Mouse (Mus musculus) urinary bladder, postnatal 4 days (tissue): ENCODE data around the gene Hoxa5.

Experiments
- DNase-seq, 2 experiments: peaks; one replicate each; pipeline ENCODE4 v3.0.0; 2021 to 2022; ENCODE audit warnings: low spot score in 2 of 2

The Hoxa5 gene

DNA sequence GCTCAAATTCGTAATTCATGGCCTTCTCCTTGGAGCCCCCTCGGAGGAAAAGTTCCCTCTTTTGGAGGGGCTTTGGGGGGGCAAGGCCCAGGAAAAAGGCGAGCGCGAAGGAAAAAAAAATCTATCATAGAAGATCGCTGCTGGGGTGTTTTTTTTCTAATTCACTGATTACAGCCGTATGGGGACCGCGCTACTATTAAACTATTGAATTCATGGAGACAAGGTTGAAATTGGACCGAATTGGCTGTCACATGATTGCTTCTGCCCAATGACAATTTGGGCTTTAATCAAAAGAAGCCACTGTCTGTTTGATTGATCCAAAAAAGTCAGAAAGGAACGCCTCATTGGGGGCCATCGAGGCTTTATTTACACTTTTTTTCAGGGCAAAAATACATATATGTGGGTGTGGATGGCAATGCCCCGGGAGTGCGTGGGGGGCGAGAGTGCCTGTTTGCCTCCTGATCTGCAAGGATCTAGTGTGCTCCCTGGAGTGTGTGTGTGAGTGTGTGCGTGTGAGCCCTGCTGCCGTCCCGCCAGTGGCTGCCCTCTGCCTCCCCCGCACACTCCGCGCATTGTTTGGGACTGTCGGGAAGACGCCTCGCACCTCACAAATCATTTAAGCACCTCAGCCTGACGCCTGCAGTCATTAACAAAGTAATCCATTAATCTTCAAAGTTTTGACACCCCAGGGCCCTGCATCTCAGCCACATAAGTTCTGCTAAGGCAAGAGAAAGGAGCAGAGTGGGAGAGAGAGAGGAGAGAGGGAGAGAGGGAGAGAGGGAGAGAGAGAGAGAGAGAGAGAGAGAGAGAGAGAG is 39.6 kb downstream of the Hoxa5 start, which contains the start of gene Hoxa2:
Gene Hoxa2 (minus strand): TSS at position 206 of the 815 bp plus-strand sequence.
- DNase-seq = peak in 1 of 2 experiments; percentile 16

- DNase-seq = peak in 1 of 2 experiments; percentile 18
These were observed 40.2 kb downstream of the Hoxa5 start for GRCm38 (mm10) chr6:52164051-52164625.

GRCm38 (mm10) chr6:52163366-52164031 is 40.9 kb downstream of the Hoxa5 start:
- DNase-seq = peak in 1 of 2 experiments; percentile 16

- DNase-seq = peak in 1 of 2 experiments; percentile 15
These were observed 41.6 kb downstream of the Hoxa5 start for GRCm38 (mm10) chr6:52162611-52163365.

DNA sequence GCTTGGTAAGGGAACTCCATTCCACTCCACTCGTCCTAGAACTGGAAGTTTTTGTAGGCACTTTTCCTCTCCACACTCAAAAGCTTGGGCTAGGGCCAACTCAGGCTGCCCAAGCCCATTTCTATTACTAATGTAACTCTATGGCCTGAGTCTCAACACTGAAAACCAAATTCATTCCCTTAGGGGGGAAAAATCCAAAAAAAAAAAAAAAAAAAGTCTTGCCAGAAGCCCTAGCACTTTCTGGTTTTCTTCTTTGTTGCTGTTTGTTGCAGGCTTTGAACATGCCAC is 42.4 kb downstream of the Hoxa5 start:
- no peak for DNase-seq

GRCm38 (mm10) chr6:52161336-52162092 is 42.9 kb downstream of the Hoxa5 start:
- no peak for DNase-seq

GRCm38 (mm10) chr6:52160511-52161335 is 43.7 kb downstream of the Hoxa5 start:
- DNase-seq = no peak

- no peak for DNase-seq
These were observed 44.4 kb downstream of the Hoxa5 start for GRCm38 (mm10) chr6:52159979-52160378.

DNA sequence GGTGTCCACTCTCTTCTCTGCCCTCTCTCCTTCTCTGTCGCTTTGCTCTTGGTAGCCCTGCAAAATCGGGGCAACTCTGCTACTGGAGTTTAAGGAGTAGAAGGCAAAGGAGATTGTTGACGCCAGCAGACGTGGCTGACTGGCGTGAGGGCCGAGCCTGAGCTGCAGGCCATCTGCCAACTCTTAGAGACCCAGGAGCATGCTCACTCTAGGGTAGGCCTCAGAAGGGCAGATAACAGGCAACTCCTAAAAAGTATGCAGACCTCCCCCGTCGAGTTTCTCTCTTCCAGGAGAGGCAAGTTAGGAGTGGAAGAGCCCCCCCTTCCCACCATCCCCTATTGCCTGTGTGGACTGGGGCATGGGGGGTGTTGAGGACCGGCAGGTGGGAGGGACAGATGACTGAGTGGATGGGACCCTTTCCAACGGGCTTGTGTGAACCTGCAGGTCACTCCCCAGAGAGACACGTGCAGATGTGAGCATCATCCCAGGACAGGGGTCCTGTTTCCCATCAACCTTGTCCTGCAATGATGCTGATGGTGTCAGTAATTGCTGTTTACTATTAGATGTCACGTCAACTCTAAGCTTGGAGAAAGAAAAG is 45.1 kb downstream of the Hoxa5 start:
- DNase-seq = no peak

DNA sequence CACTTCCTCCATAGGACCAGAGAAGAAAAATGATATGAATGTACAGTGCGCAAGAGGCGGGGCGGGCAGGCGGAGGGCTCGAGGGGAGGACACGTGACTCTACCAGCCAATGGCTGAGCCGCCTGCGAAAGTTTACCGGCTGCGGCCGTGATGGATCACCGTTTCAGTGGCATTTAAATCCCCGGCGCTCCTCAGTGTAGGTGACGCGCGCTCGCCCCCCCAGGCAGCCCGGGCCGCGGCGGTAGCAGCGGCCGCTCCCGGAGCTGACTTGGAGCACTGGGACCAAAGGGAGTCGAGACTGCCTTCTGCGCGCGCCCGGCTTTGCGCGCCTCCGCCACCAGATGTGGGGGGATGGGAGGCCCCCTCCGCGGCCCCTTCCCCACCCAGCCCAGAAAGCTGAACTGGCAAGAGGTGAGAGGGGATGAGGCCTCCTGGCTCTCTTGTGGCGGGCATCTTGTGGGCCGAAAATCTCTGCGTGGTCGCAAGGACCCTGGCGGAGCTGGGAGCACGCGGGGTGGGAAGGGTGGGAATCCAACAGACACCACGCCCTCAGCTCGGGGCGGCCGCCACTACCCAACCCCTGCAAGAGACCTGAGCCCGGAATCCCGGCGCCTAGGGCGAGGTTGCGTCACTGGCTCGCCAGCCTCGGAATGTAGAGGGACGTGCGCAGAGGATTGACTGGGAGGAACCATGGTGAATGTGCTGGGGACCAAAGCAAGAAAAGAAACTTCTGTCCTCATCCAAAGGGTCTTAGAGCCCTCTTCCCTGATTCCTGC is 45.9 kb downstream of the Hoxa5 start, which contains the start of gene Hoxa1:
Gene Hoxa1 (minus strand): TSS at position 42 of the 776 bp plus-strand sequence.
- peak; percentile 76 to 81 for DNase-seq

DNA sequence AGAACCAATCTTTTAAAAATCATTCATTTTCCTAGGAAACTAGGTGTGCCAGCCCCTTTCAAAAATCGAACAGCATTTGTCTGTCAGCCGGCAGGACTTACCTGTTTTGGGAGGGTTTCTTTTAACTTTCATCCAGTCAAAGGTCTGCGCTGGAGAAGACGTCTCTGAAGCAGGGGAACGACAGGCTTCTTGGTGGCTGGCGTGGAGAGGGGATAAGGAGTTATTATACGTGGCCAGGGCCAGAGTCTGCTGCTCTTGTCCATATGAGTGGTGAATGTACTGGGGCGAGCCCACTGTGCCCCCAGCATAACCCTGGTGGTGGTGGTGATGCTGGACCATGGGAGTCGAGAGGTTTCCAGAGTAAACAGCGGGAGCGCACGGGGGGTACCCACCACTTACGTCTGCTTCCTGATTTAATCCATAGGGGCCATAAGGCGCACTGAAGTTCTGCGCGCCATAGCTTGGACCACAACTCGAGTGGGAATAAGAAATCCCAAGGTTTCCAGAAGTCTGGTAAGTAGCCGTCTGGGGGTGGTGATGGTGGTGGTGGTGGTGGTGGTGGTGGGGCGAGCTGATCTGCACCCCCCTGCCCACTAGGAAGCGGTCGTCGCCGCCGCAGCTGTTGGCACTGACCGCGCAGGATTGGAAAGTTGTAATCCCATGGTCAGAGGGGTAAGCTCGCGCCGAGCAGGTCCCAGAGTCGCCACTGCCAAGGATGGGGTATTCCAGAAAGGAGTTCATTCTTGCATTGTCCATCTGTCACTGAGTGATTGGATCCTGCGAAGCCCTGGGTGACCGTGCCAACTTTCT is 46.7 kb downstream of the Hoxa5 start:
- no peak for DNase-seq

DNA sequence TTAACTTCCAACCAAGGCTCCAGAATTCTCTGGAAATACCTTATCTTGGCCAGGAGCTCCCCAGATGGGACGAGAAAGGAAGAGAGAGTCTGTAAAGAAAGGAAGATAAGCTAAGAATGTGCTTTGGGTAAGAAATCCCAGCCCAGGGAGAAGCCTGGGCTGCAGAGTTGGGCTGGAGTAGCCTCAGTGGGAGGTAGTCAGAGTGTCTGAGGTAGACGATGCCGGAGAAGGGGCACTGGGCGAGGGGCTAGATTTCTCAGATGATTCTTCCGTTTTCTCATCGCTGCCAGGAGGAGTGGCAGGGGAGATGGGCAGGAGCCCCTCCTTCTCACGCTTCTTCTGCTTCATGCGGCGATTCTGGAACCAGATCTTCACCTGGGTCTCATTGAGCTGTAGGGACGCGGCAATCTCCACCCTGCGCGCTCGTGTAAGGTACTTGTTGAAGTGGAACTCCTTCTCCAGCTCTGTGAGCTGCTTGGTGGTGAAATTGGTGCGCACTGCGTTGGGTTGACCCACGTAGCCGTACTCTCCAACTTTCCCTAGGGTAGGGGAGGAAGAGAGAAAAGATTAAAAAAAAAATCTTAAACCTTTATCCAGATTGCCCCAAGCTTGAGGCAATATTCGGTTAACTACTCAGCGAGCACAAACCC is 47.7 kb downstream of the Hoxa5 start:
- no peak for DNase-seq

DNA sequence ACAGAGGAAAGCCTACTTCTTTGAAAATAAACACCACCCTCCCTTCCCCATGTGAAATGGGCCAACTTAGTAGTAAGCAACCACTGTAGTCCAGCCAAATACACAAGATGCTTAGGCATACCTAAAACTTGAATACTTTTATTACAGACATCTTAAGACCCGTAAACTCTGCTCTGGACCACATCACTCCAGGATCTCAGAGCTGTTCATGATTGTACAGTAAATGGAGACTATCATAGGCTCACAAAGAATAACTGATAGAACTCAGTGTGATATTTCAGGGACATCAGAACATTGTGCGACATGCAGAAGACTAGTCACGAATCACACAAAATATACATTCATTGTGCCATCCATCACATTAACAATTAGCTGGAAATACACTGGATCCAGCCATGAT is 48.9 kb downstream of the Hoxa5 start:
- no peak for DNase-seq

GRCm38 (mm10) chr6:52154044-52154443 is 50.3 kb downstream of the Hoxa5 start:
- no peak for DNase-seq

- no peak for DNase-seq
These were observed 51.1 kb downstream of the Hoxa5 start for GRCm38 (mm10) chr6:52153270-52153669.

- DNase-seq = no peak
These were observed 51.9 kb downstream of the Hoxa5 start for GRCm38 (mm10) chr6:52152226-52153193.
